In genomic region chr6:145722596-145722995, GRCm38 (mm10) we compare ENCODE assay signal across 14 mouse cellular contexts.
"Had no signal": no experiment of that assay in that cellular context is flagged by ENCODE, and none has a peak within 500 bp of the region (broad histone marks: within the 10 kb centered on the region; RNA-seq: fewer than 3 reads in every experiment).

No protein-coding gene starts in this region.

- DNase-seq: kidney, adult 2 months; kidney, postnatal 14 days; left cerebral cortex, postnatal 4 days; lung, postnatal 14 days; right cerebral cortex, postnatal 14 days; thymus, adult 2 months; thymus, postnatal 25 days had no signal

- H3K9me3 ChIP-seq: kidney, embryonic 15.5 days; limb, embryonic 15.5 days; liver, embryonic 12.5 days; midbrain, embryonic 15.5 days; stomach, embryonic 15.5 days had no signal

- H3K27ac ChIP-seq: kidney, embryonic 15.5 days; limb, embryonic 15.5 days; liver, embryonic 12.5 days; midbrain, embryonic 10.5 days; midbrain, embryonic 15.5 days; stomach, embryonic 15.5 days had no signal

- H3K36me3 ChIP-seq: kidney, embryonic 15.5 days; limb, embryonic 15.5 days; liver, embryonic 12.5 days; midbrain, embryonic 10.5 days; midbrain, embryonic 15.5 days; stomach, embryonic 15.5 days had no signal

- H3K4me2 ChIP-seq: kidney, embryonic 15.5 days; limb, embryonic 15.5 days; liver, embryonic 12.5 days; midbrain, embryonic 15.5 days; stomach, embryonic 15.5 days had no signal

- H3K9ac ChIP-seq: kidney, embryonic 15.5 days; limb, embryonic 15.5 days; liver, embryonic 12.5 days; midbrain, embryonic 15.5 days; stomach, embryonic 15.5 days had no signal

- ATAC-seq: intestine, embryonic 16.5 days; liver, embryonic 12.5 days; midbrain, embryonic 15.5 days had no signal

- H3K27me3 ChIP-seq: kidney, embryonic 15.5 days; limb, embryonic 15.5 days; liver, embryonic 12.5 days; midbrain, embryonic 15.5 days; stomach, embryonic 15.5 days had no signal

- H3K4me1 ChIP-seq: liver, embryonic 12.5 days; midbrain, embryonic 15.5 days; stomach, embryonic 15.5 days had no signal

- H3K4me3 ChIP-seq: kidney, embryonic 15.5 days; limb, embryonic 15.5 days; liver, embryonic 12.5 days; midbrain, embryonic 10.5 days; midbrain, embryonic 15.5 days; stomach, embryonic 15.5 days had no signal
